Mouse (Mus musculus) kidney, adult 11 months (tissue): Measurements from ENCODE around the gene Pmfbp1.
"Not testable (repeated sequence)": the region's sequence is repeated elsewhere in the genome, so short reads cannot be mapped to it uniquely, and the experiment has no call there.

Experiments used
- DNase-seq: peaks from one replicate; pipeline ENCODE4 v3.0.0; 2022

Pmfbp1 gene

DNA sequence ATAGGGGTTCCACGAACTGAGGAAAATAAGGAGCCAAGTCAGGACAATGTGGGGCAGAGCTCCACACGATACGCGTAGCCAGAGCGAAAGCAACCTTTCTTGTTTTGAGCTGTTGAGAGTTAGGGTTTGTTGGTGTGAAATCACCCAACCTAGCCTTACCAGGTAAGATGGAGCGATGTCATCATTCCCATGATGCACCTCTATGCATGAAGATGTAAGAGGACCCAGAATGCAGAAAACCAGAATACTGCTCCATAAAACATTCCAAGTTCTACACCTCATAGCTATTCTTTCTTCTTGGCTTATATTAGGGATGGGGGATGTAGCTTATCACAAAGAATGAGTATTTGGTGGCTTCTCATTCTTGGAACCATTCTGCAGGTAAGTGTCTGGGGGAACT lies at the start of gene Pmfbp1:
Gene Pmfbp1, plus strand, starts transcription at position 301 of the 400 bp plus-strand sequence.
- DNase-seq = no peak

DNA sequence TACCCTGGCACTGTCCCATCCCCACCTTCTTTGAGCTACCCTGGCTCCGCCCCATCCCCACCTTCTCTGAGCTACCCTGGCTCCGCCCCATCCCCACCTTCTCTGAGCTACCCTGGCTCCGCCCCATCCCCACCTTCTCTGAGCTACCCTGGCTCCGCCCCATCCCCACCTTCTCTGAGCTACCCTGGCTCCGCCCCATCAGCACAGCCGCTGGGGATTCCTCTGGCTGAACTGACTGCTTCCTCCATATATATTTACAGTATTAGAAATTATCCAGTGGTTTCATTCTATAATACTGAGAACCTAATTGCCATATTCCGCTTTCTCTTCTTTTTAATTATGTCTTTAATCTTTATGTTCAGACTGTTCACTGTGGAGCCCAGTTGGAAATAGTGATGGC lies 46.9 kb upstream of the Pmfbp1 start:
- DNase-seq = not testable (repeated sequence)

DNA sequence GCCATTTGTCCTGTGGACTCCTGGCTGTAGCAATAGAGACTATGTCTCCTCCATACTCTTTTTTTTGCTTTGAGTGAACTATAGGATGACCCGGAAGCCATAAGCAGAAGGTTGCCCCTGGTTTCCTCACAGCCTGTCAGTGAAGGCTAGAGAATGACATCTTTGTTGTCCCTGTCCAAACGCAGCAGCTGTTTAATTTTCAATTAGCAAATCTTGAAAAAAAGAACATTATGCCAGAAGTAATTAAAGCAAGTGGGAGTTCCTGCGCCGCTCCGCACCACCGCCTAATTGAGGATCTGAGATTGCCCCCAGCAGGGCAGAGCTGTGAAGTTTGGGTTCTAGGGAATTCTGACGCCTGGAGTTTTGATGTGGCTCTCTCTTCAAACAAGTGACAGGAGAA lies 42.8 kb upstream of the Pmfbp1 start:
- DNase-seq = no peak

DNA sequence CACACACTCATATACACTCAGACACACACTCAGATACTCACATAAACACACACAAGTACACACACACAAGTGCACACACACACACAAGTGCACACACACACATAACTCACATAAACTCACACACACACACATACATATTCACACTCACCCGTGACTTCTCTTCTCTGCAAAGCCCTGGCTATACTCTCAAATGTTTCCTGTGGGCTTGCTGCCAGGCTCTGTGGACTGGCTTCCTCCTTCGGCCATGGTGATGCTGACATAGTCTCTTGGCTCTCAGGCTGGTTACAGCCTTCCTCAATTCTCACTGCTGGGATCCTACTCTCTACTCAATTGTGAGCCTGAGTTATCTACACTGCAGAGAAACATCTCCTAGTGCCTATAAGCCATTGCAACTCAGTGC lies 38.7 kb upstream of the Pmfbp1 start:
- DNase-seq = no peak

DNA sequence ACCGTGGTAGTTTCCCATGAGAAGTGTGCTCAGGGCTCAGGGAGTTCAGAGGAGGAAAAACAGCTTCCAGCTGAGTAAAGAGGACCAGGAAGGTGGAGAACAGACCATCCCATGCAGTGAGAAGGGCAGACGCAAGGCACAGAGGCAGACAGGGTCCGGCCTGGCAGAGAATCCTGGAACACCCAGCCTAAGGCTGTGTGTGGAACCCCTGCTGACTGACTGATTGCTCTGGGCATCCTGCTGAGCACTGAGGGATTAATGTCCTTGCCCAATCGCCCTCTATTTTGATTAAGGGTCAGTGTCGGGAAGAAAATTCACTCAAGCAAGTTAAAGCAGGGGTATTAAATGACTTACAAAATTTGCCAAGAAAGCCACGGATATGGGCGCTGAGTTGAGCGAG lies 36.4 kb upstream of the Pmfbp1 start:
- DNase-seq = no peak

DNA sequence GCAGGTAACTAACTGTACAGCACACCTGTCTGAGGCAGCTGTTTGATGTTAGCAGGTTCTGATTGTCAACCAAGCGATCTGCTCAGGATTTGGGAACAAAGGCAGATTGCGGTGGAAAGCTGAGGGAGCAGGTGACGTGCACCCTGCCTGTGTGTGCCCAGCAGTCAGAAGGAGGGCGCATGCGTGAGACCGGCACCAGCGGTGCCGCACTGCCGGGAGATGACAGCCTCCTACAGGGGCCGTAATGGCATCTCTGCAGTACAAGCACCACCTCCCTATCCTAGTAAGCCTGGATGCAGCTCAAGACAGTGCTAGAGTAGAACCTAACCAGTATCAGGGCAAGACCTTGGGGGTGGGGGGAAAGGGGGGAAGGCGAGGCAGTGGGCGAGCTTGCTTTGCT lies 35.2 kb upstream of the Pmfbp1 start:
- no peak for DNase-seq

DNA sequence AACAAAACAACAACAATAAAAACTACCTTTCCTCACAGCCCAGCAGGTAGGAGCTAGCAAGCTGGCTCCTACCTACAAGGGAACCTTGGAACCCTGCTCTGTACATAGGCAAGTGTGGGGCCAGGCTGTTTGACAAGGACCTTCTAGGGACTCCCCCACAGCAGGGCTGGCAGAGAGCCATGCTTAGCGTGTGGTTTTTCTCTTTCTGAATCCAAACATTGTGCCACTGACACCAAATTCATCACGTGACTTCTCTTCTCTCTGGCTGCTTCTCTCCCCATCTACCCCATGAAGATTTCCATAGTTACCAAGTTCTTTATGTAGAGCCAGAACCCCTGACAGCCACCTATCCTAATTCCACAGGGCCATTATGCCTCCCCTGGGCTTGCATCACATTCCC lies 30.8 kb upstream of the Pmfbp1 start:
- no peak for DNase-seq

DNA sequence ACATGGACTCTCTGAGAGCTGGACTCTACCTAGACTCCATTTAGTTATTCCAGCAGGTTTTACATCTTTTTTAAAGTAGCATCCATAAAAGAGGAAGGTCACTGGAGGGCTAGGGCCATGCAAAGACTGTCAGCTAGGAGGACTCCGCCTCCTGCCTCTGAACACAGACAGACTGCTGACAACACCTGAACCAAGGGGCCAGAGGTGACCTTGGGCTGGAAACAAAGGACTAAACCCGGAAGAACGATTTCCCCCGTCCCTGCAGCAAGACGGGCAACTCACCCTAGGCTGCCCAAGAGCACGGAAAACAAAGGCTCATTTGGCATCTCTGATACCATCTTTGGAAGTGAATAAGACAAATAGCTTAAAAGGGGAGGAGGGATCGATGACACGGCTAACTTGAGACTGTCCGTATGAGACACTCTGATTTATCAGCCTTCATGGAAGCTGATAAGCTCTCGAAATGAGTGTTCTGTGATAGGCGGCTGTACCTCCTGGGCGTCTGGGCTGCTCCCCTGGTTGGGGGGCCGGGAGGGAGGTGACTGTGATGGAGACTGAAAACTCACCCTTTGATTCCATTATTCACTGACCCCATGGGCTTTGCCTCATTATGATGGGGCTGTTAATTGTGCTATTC lies 30.0 kb upstream of the Pmfbp1 start:
- no peak for DNase-seq

DNA sequence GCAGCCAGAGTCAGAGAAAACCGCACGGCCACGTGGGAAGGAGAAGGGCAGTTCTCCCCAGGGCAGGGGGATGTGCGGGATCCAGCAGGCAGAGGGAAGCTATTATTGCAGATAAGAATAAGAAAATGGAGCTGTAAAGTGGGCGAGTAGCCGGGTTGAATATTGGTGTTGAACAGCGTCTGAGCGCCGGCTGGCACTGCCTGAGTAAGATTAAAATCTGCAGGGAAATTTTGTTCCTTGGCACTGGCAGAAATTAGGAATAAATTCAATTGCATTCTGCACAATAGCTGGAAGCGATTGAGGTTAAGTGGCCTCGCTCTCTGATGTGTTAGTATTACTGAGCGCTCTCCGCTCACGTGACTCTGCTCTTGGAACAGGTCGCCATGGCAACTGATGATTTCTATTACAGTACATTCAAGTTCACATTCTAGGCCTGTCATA lies 29.4 kb upstream of the Pmfbp1 start:
- DNase-seq = no peak

DNA sequence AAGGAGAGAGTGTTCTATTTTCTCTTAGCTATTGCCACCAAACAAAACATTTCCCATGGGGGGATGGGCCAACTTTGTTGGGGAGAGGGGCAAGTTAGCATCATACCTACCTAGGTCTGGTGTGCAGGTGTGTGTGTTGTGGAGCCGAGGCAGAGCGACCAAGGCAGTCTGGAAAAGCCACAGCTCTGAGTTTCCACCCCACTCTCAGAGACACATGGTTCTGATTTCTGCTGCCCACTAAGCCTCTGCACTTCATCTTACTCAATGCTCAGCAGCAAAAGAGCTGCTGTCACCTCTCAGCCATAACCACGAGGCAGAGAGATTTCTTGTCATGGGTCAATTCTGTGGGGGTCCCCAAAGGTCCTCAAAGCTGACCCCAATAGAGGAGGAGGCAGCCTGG lies 28.8 kb upstream of the Pmfbp1 start:
- no peak for DNase-seq

DNA sequence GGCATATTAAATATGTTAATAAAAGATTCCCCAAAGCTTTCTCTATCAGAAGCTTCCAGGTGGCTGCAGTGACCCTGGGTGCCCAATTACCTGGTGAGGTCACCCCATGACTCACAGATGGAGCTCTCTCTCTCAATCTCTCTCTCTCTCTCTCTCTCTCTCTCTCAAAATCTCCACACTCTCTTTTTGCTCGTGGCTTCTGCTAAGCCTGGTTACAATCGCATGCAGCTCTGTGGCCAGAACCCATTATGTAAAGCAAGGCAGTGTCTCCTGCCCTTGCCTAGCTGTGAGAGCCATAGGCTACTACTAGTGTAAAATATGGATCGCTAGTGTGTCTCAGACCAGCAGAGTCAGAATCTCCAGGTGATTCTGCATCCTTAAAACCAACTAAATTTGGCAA lies 28.1 kb upstream of the Pmfbp1 start:
- DNase-seq = no peak

DNA sequence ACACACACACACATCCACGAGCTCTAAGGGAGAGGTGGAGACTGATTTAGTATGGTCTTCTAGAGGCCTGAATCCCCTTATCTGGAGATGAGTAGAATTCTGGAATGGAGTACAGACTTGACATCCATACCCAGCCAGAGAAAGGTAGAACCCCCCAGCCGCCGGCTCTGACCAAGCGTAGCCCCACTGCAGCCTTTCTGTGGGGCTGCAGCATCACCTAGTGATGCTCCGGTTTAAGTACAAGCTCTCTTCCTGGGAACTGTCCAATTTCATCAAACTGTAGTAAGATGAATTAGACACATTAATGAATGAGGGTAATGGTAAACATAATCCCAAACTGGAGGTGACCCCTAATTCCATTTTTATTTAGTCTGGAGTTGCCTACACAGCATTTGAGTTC lies 26.3 kb upstream of the Pmfbp1 start:
- no peak for DNase-seq

DNA sequence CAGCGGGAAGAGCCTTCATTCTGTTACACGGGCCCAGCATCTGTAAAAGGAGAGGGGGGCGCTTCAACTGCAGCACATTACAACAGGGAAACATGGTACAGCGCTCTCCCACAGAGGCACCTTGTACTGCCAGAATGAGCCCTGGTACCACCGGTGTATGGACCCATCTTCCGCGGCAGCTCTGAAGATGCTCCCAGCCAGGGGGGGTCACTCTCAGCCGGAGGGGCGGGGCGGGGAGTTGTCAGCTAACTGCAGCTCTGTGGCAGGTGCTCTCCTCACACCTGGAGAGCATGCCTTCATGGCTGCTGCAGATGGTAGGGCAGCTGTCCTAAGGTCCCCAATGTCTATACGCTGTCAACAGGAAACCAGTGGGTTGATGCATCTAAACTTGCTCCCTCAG lies 25.7 kb upstream of the Pmfbp1 start:
- no peak for DNase-seq

DNA sequence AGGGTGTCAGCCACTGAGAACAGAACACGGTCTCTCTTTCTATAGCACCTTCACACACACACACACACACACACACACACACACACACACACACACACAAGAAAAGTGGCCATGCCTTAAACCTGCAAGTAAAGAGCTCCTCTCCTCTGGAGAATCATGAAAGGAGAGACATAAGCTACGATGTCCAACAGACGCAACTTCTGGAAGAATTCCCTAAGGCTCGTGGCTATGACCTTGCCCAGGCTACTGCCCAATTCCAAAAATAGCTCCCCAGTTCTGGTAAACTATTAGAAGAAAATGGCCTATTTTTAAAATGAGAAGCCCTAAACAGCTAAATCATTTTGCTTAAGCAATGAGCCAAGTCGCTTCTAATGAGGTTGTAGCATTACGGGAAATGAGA lies 22.0 kb upstream of the Pmfbp1 start:
- DNase-seq = no peak

DNA sequence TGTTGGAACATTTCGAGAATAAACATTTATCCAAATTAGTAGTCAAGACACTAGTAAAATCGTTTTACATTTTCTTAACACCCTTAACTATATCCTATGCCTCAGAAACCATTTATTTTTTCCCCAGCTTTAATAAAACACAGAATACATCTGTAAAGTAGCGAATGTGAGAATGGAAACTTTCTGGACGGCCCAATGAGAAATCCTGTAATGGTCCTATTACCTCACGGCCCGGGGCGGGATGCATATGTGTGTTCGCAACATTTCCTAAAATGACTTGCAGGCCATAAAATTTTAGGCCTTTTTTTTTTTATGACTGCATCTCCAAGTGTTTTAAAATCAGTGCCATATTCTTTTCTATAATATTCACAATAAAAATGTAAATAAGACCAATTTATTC lies 21.4 kb upstream of the Pmfbp1 start:
- no peak for DNase-seq

DNA sequence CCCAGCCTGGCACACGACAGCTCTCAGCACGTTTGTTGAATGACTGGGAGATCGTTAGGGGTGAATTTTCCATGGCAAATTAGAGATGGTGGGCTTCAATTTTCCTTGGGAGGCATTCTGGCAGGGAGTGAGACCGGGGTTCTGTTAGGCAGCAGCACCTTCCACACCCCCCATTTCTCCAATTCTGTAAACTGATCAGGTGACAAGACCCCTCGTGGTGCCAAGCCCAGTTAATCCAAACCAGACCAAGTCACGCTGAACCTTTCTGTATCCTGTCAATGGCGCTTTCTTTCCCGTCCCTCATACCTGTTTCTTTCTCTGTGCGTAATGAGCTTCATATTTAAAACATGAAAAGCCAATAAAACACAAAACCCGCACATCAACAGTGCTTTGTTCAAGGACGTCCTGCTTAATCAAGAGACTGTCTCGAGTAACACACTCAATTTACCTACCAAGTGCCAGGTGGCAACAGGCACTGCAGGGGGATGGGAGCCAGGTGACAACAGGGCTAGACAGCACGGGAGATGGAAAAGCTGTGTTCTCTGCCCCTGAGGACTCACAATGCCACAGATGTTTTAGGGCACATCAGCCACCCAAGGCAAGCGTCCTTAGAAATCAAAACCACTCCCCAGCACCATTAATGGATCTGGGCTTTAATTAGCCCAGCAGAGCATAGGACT lies 19.2 kb upstream of the Pmfbp1 start:
- no peak for DNase-seq

DNA sequence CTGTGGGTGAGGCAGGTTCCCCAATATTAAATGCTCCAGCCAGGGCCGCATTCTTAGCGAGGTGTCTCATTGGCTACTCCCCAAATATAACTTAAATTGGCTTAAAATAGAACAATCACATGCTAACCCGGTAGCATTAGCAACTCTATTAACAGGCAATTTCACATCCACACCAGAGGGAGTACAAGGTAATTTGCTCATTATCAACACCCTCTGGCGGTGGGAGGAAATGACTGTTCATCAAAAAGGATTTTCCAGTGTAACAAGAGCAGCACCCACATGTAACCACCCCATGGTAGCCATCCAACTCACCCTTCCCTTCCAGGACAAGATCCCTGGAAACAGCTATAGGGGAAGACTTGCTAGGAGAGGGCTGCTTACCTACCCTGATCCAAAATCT lies 18.4 kb upstream of the Pmfbp1 start:
- DNase-seq = no peak

DNA sequence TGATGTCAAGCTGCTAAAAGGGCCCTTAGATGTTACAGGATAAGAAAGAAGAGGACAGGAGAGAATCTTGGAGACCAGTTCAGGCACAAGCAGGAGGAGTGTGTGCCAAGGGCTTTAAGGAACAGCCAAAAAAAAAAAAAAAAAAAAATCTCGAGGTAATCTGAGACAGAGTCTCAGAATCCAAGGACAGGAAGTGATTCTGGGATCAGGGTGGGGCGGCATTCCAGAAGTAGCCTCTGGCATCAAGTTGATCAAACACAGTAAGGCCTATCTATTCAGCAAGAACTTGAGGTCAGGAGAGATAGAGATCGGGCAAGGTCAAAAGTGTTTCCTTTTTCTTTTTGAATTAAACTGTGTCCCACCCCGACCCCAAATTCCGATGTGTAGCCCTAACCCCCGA lies 15.2 kb upstream of the Pmfbp1 start:
- no peak for DNase-seq

DNA sequence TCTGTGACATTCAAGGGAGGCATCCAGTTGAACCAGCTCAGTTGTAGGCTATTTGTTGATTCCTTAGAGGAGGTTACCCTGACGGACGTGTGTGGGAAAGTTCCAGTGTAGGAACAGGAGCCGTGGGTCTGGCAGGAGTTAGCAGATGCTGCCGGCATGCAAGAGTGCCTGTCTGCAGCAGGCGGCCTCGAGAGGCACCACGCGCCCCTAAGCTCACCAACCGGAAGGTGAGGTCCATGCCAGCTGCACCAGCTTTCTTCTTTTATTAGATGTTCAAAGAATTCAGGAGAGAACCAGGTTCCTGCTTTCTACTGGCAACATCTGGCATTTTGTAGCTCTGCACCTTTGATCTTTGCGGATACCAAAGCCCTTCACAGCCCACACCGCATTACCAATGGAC lies 9.1 kb upstream of the Pmfbp1 start:
- DNase-seq = no peak

DNA sequence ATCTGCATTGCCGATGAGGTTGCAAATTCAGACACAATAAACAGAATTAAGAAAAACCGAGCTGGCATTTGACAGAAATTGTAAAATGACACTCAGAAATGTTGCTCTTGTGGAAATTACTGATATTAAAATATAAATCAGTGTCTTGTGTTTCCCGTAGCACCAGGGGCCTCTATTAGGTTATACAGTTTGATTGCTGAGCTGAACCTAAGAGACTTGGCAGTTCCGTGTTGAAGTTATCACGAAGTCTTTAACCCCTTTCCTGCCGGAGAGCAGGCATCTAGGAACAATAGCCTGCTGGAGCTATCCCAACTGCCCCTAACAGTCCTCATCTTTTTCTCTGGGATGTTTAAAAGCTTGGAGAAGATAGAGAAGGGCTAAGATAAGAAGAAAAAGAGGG lies 8.3 kb upstream of the Pmfbp1 start:
- DNase-seq = no peak

DNA sequence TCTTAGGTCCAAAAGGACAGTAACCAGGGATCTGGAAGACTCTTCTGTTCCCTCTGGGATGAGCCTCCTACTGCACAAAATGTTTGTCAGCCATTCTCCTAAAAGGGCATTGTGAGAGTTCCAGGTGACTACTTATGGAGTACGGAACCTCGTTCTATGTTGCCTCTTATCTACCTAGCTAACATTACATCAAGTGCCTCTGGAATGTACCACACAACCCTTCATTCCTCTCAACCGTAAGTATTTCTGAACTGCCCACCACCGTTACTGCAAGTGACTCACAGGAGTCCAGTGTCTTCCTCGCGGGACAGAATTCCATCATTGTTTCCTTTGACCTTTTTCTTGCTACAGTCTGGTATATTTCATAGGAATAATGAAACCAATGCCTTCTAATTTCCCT lies 1.0 kb upstream of the Pmfbp1 start:
- DNase-seq = no peak

DNA sequence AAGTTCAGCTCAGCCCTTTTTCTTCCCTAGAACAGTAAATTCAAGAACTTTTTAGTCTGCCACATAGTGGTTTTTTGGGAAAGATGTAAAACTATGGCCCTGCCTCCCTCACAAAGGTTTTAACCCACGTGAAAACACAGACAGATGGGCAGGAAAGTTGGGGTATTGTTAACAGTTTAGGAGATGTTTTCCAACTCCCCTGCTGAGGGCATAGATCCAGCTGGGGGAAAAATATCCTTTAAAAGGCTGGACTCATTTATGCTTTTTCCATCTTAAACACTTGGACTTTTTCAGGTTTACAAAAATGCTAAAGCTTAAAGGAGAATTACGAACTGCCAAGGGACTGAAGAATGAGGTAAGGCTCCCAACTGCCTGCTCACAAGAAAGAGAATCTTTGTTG lies 774 bp downstream of the Pmfbp1 start:
- no peak for DNase-seq

DNA sequence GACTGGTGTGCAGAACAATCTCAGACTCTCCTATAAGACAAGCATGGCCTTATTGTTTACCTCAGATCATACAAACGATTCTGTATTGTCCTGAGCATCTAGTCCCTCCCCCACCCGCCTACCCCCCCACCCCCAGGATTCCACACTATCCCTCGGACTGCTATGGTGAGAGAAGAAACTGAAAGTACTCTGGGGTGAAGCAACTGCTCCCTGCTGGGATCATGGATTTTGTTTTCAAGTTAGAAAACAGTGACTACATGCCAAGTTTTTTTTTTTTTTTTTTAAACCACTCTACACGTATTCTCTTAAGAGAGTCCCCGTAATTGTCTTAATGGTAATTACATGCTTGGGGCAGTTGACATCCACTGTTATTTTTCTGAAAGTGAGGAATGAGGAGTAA lies 3.6 kb downstream of the Pmfbp1 start:
- no peak for DNase-seq

DNA sequence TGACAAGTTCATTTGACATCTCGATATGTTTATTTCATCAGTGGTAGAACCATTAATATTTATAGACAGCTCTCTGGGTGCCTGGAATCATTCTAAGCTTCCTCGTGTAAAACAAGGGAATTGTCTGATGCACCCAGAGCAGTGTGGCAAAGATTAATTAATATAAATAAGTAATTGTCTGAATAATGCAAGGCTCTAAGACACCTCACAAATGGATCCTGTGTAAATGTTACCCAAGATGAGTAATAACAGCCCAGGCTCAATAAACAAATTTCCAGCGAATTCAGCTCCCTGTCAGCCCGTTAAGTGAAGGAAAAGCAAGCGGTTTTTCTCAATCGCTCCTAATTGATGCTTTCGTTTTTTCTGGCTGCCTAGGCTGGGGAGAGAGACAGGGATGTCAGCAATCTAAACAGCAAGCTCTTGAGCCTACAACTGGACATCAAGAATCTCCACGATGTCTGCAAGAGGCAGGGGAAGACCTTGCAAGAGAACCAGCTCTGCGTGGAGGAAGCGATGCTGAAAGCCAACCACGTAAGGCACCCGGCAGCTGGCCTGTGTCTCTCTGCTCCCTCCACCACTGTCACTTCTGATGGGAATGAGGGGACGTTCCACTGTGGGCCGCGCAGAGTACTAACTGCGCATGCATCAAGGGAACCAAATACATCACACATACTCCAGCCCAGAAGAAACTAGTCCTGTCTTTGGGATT lies 5.3 kb downstream of the Pmfbp1 start:
- no peak for DNase-seq

DNA sequence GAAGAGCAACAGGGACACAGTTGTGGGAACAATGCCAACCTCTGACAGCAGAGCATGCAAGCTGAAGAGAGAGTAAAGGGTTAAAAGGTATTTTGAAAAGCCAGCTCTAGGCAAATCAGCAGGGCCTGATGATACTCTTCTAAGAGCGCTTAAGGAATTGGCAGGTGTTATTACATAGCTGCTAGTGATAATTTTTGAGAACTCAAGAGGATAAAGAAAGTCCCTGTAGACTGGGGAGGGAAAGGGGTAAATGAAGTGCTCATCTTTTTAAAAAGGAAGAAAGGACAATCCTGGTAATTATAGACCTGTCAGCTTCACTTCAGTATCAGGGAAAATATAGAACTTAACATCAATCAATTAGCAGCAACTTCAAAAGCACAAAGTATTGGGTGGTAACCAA lies 9.7 kb downstream of the Pmfbp1 start:
- no peak for DNase-seq
